Mouse (Mus musculus) kidney, postnatal 0 days (tissue): Measurements from ENCODE around the gene Pkp1. TPM values are rescaled to one million over a fixed set of nuclear protein-coding genes. Genes with fewer than 3 reads are reported as not detected.

ENCODE experiments used
- ATAC-seq: fragments of 200-750 bp; cut with Nextera tagmentation; replicated peaks from 2 replicates; pipeline ENCODE4 v1.8.0; 2017; ENCODE audit warnings: low read depth, moderate number of reproducible peaks, moderate TSS enrichment, moderate library complexity; ENCODE audit not compliant: low FRiP score
- DNase-seq: peaks from one replicate; pipeline ENCODE4 v3.0.0-alpha.2; 2016; ENCODE audit warnings: low spot score
- H3K27ac ChIP-seq: fragments of 300-500 bp; sonication (generic); 2 replicates; pipeline ENCODE4 v1.5.1; 2014; ENCODE audit warnings: mild to moderate bottlenecking
- H3K27me3 ChIP-seq: fragments of 300-500 bp; sonication (generic); 2 replicates; pipeline ENCODE4 v1.6.1; 2014; ENCODE audit warnings: low read length, mixed read lengths; ENCODE audit not compliant: insufficient read depth
- H3K36me3 ChIP-seq: fragments of 300-500 bp; sonication (generic); 2 replicates; pipeline ENCODE4 v1.6.1; 2014; ENCODE audit warnings: low read length, mixed read lengths; ENCODE audit not compliant: insufficient read depth
- H3K4me1 ChIP-seq: fragments of 300-500 bp; sonication (generic); replicated peaks from 2 replicates; pipeline ENCODE4 v1.6.1; 2014; ENCODE audit warnings: antibody characterized with exemption, low read length, mixed read lengths; ENCODE audit not compliant: insufficient read depth
- H3K4me2 ChIP-seq: fragments of 300-500 bp; sonication (generic); 2 replicates; pipeline ENCODE4 v1.6.1; 2014; ENCODE audit warnings: mild to moderate bottlenecking, low read length, moderate library complexity, mixed read lengths
- H3K4me3 ChIP-seq: fragments of 300-500 bp; sonication (generic); replicated peaks from 2 replicates; pipeline ENCODE4 v1.5.1; 2014; ENCODE audit warnings: low read depth, low read length
- H3K9ac ChIP-seq: fragments of 300-500 bp; sonication (generic); 2 replicates; pipeline ENCODE4 v1.6.1; 2014; ENCODE audit warnings: low read depth, low read length
- H3K9me3 ChIP-seq: fragments of 300-500 bp; sonication (generic); replicated peaks from 2 replicates; pipeline ENCODE4 v1.6.1; 2016; ENCODE audit warnings: low read length, inconsistent platforms, mixed read lengths
- CTCF ChIP-seq: IDR thresholded peaks from 2 replicates; pipeline ENCODE4 v1.5.1; 2016; ENCODE audit warnings: antibody characterized with exemption, low read depth, mild to moderate bottlenecking, moderate library complexity
- WGBS: fragments of 180-500 bp; shearing (Covaris S2); extraction: QIAGEN DNeasy Blood & Tissue Kit; methylation state at CpG from one replicate; pipeline ENCODE4 v1.1.7; 2014; 5-methylcytosine and 5-hydroxymethylcytosine counted together
- polyA plus RNA-seq: library from polyadenylated mRNA; unstranded; fragments of >200 nt; fragmentation: Nextera tagmentation; extraction: Ambion mirVana; gene quantifications from 2 replicates; pipeline ENCODE4 v1.2.1, GENCODE M21; 2015

The Pkp1 gene
- polyA plus RNA-seq, 1 experiment from 2014 or later, result 0.22 TPM

- Histone ChIP-seq H3K4me2 (no peak overlapping the region), H3K36me3 (no peaks in the 10 kb centered on the region), H3K9me3 (no peaks in the 10 kb centered on the region), H3K27me3 (no peaks in the 10 kb centered on the region), H3K9ac (no peak overlapping the region), H3K27ac (no peak overlapping the region), H3K4me1 (no peaks in the 10 kb centered on the region), H3K4me3 (no peak overlapping the region)
- ATAC-seq, result no peak
- TF ChIP-seq CTCF, result no peak
- no peak for DNase-seq
- 89% methylated on average over 4 of the region's 4 CpGs for WGBS
Observed at GRCm38 (mm10) chr1:135895367-135895766, 23.6 kb downstream of the Pkp1 start.

- no peaks in the 10 kb centered on the region for H3K36me3 ChIP-seq
- 74% methylated on average over 3 of the region's 3 CpGs for WGBS
- no peak overlapping the region for H3K4me2 ChIP-seq
- DNase-seq (no peak), ATAC-seq (no peak)
- H3K4me1 ChIP-seq, result no peaks in the 10 kb centered on the region
- H3K9ac ChIP-seq, result no peak overlapping the region
- no peak overlapping the region for H3K4me3 ChIP-seq
- no peaks in the 10 kb centered on the region for H3K27me3 ChIP-seq
- no peaks in the 10 kb centered on the region for H3K9me3 ChIP-seq
- TF ChIP-seq CTCF, result no peak
- H3K27ac ChIP-seq, result no peak overlapping the region
Observed at GRCm38 (mm10) chr1:135893377-135893776, 25.6 kb downstream of the Pkp1 start.

- 77% methylated on average over 6 of the region's 6 CpGs for WGBS
- no peak overlapping the region for H3K9ac ChIP-seq
- H3K36me3 ChIP-seq, result no peaks in the 10 kb centered on the region
- no peak for TF ChIP-seq CTCF
- H3K27me3 ChIP-seq, result no peaks in the 10 kb centered on the region
- no peak overlapping the region for H3K4me2 ChIP-seq
- no peak for DNase-seq
- no peak overlapping the region for H3K4me3 ChIP-seq
- H3K27ac ChIP-seq, result no peak overlapping the region
- H3K9me3 ChIP-seq, result no peaks in the 10 kb centered on the region
- no peak for ATAC-seq
- H3K4me1 ChIP-seq, result no peaks in the 10 kb centered on the region
Observed at GRCm38 (mm10) chr1:135892764-135893163, 26.2 kb downstream of the Pkp1 start.

GRCm38 (mm10) chr1:135892233-135892632 is 26.8 kb downstream of the Pkp1 start:
- no peaks in the 10 kb centered on the region for H3K4me1 ChIP-seq
- H3K27me3 ChIP-seq, result no peaks in the 10 kb centered on the region
- 68% methylated on average over 6 of the region's 6 CpGs for WGBS
- ATAC-seq (no peak), DNase-seq (no peak)
- H3K4me2 ChIP-seq, result no peak overlapping the region
- no peaks in the 10 kb centered on the region for H3K36me3 ChIP-seq
- H3K27ac ChIP-seq, result no peak overlapping the region
- H3K9me3 ChIP-seq, result no peaks in the 10 kb centered on the region
- no peak for TF ChIP-seq CTCF
- no peak overlapping the region for H3K9ac ChIP-seq
- H3K4me3 ChIP-seq, result no peak overlapping the region

- Histone ChIP-seq H3K27ac (no peak overlapping the region), H3K4me3 (no peak overlapping the region), H3K36me3 (no peaks in the 10 kb centered on the region), H3K4me2 (no peak overlapping the region), H3K27me3 (no peaks in the 10 kb centered on the region), H3K4me1 (no peaks in the 10 kb centered on the region), H3K9ac (no peak overlapping the region), H3K9me3 (no peaks in the 10 kb centered on the region)
- DNase-seq, result no peak
- no peak for ATAC-seq
- no peak for TF ChIP-seq CTCF
- WGBS, result 71% methylated on average over 11 of the region's 11 CpGs
Observed at GRCm38 (mm10) chr1:135891424-135892216, 27.4 kb downstream of the Pkp1 start.

GRCm38 (mm10) chr1:135889461-135890185 is 29.4 kb downstream of the Pkp1 start:
- Histone ChIP-seq H3K9me3 (no peaks in the 10 kb centered on the region), H3K27ac (no peak overlapping the region), H3K4me2 (no peak overlapping the region), H3K4me3 (no peak overlapping the region), H3K27me3 (no peaks in the 10 kb centered on the region), H3K4me1 (no peaks in the 10 kb centered on the region), H3K9ac (no peak overlapping the region), H3K36me3 (no peaks in the 10 kb centered on the region)
- DNase-seq, result no peak
- TF ChIP-seq CTCF, result no peak
- 78% methylated on average over 20 of the region's 20 CpGs for WGBS
- no peak; the same call in 1 of the 2 replicates for ATAC-seq
